Mouse (Mus musculus): Measurements from ENCODE around the gene Stx8. TPM values are rescaled to one million over a fixed set of nuclear protein-coding genes. Genes with fewer than 3 reads are reported as not detected.

The Stx8 gene
- polyA plus RNA-seq, 1 experiment, result 32.5 TPM

DNA sequence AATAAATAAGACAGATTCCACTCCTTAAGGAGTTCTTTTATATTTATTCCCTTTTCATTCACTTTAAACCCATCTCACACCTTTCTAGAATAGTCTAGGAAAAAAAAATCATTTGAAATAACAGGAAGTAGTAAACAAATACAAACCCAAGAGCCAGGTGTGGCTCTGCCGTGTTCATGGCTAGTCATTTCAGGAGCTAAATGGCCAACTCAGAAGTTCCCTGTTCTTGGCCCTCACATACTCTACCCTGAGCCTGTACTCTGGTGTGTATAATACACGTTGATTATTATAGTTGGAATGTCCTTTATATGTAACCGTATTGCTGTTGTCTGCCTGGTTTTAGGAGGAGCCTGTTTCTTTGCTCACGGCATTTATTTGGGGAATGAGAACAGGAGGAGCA lies 152.7 kb downstream of the Stx8 start:
- H3K36me3 ChIP-seq (ENCODE audit: control insufficient read depth, insufficient read depth), result no peaks in the 10 kb centered on the region
- H3K4me3 ChIP-seq, result no peak overlapping the region
- no peaks in the 10 kb centered on the region for H3K79me2 ChIP-seq (ENCODE audit: control insufficient read depth, insufficient read depth)
- H3ac ChIP-seq (ENCODE audit: control insufficient read depth, insufficient read length), result no peak overlapping the region
- no peak overlapping the region for H3K4me2 ChIP-seq (ENCODE audit: low read depth)
- no peaks in the 10 kb centered on the region for H3K27me3 ChIP-seq (ENCODE audit: control insufficient read depth, insufficient read depth, insufficient read length)
- no peak for TF ChIP-seq REST (IDR thresholded peaks at IDR 0.05; ENCODE audit: insufficient read depth, insufficient read length)
- TF ChIP-seq E2F4 (IDR thresholded peaks at IDR 0.05; ENCODE audit: insufficient read depth), result no peak
- TF ChIP-seq MYOG (IDR thresholded peaks at IDR 0.05; ENCODE audit: control insufficient read depth in 1 of 3, insufficient read depth in 1 of 3, insufficient read length in 2 of 3, low read depth in 2 of 3), result no peak
- no peak for TF ChIP-seq MAX (IDR thresholded peaks at IDR 0.05; ENCODE audit: low read depth)
- no peak for TF ChIP-seq TCF12 (IDR thresholded peaks at IDR 0.05; ENCODE audit: insufficient read depth, poor library complexity, severe bottlenecking)
- TF ChIP-seq TCF3 (IDR thresholded peaks at IDR 0.05; ENCODE audit: insufficient read length, low read depth), result no peak
- TF ChIP-seq POLR2A (IDR thresholded peaks at IDR 0.05; ENCODE audit: insufficient read length, low read depth), result no peak
- no peak for TF ChIP-seq MYOD1 (IDR thresholded peaks at IDR 0.05; ENCODE audit: control insufficient read depth in 1 of 3, insufficient read length in 2 of 3, low read depth in 2 of 3)
- TF ChIP-seq USF1 (IDR thresholded peaks at IDR 0.05; ENCODE audit: low read depth), result no peak

GRCm38 (mm10) chr11:68119136-68119535 lies 153.1 kb downstream of the Stx8 start:
- no peaks in the 10 kb centered on the region for H3K79me2 ChIP-seq (ENCODE audit: control insufficient read depth, insufficient read depth)
- no peak overlapping the region for H3ac ChIP-seq (ENCODE audit: control insufficient read depth, insufficient read length)
- H3K27me3 ChIP-seq (ENCODE audit: control insufficient read depth, insufficient read depth, insufficient read length), result no peaks in the 10 kb centered on the region
- TF ChIP-seq MYOG (IDR thresholded peaks at IDR 0.05; ENCODE audit: control insufficient read depth in 1 of 3, insufficient read depth in 1 of 3, insufficient read length in 2 of 3, low read depth in 2 of 3), result no peak
- no peak for TF ChIP-seq TCF3 (IDR thresholded peaks at IDR 0.05; ENCODE audit: insufficient read length, low read depth)
- no peak overlapping the region for H3K4me3 ChIP-seq
- H3K36me3 ChIP-seq (ENCODE audit: control insufficient read depth, insufficient read depth), result no peaks in the 10 kb centered on the region
- no peak overlapping the region for H3K4me2 ChIP-seq (ENCODE audit: low read depth)

DNA sequence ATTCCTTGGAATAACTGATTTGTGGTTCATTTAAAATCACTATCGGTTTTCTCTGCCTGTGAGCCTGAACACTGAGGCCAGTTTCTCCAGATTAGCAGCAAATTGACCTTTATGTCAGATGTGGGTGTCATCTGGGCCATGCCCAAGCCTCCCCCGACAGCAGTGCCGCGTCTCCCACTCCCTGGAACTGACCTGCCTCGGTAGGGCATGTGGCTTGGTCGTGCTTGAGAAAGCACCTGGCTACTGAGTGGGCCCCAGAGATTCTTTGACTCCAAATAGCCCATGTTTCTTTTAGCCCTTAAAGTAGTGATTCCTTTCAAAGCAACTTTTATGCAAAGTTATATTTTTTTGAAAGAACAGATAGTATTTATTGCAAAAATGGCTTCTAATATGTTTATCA lies 155.3 kb downstream of the Stx8 start:
- TF ChIP-seq E2F4 (IDR thresholded peaks at IDR 0.05; ENCODE audit: insufficient read depth), result no peak
- TF ChIP-seq POLR2AphosphoS2 (IDR thresholded peaks at IDR 0.05; ENCODE audit: insufficient read length, low read depth), result no peak
- Histone ChIP-seq H3K27me3 (ENCODE audit: control insufficient read depth, insufficient read depth, insufficient read length) (no peaks in the 10 kb centered on the region), H3K79me2 (ENCODE audit: control insufficient read depth, insufficient read depth) (no peaks in the 10 kb centered on the region), H3K4me2 (ENCODE audit: low read depth) (no peak overlapping the region), H3K4me3 (no peak overlapping the region), H3K36me3 (ENCODE audit: control insufficient read depth, insufficient read depth) (no peaks in the 10 kb centered on the region), H3ac (ENCODE audit: control insufficient read depth, insufficient read length) (no peak overlapping the region)

DNA sequence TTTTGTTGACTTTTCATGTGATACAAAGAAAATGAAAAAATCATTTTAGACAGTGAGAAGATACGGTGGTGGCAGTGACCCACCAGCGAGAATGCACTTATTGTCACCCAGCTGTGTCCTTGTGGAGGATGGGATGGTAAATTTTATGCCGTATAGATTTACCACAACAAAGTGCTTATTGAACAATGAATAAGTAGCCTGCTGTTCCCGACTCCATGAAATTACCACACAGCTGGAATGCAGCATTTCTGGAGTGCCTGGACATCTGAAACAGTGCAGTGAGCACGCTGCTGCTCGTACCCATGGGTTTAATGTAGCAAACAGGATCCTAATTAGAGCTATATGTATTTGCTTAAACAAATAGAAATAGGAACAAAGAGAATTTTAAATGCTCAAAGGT lies 155.7 kb downstream of the Stx8 start:
- Histone ChIP-seq H3K36me3 (ENCODE audit: control insufficient read depth, insufficient read depth) (no peaks in the 10 kb centered on the region), H3ac (ENCODE audit: control insufficient read depth, insufficient read length) (no peak overlapping the region), H3K4me2 (ENCODE audit: low read depth) (no peak overlapping the region), H3K27me3 (ENCODE audit: control insufficient read depth, insufficient read depth, insufficient read length) (no peaks in the 10 kb centered on the region), H3K4me3 (no peak overlapping the region), H3K79me2 (ENCODE audit: control insufficient read depth, insufficient read depth) (no peaks in the 10 kb centered on the region)
- TF ChIP-seq CEBPB (IDR thresholded peaks at IDR 0.05; ENCODE audit: insufficient read depth, poor library complexity, severe bottlenecking) (no peak), POLR2A (IDR thresholded peaks at IDR 0.05; ENCODE audit: insufficient read length, low read depth) (no peak), TCF12 (IDR thresholded peaks at IDR 0.05; ENCODE audit: insufficient read depth, poor library complexity, severe bottlenecking) (no peak), E2F4 (IDR thresholded peaks at IDR 0.05; ENCODE audit: insufficient read depth) (no peak), MYOD1 (IDR thresholded peaks at IDR 0.05; ENCODE audit: control insufficient read depth in 1 of 3, insufficient read length in 2 of 3, low read depth in 2 of 3) (no peak), MAX (IDR thresholded peaks at IDR 0.05; ENCODE audit: low read depth) (no peak), REST (IDR thresholded peaks at IDR 0.05; ENCODE audit: insufficient read depth, insufficient read length) (no peak), TCF3 (IDR thresholded peaks at IDR 0.05; ENCODE audit: insufficient read length, low read depth) (no peak), MYOG (IDR thresholded peaks at IDR 0.05; ENCODE audit: control insufficient read depth in 1 of 3, insufficient read depth in 1 of 3, insufficient read length in 2 of 3, low read depth in 2 of 3) (no peak), SRF (IDR thresholded peaks at IDR 0.05; ENCODE audit: control insufficient read depth, insufficient read length, low read depth) (no peak)

DNA sequence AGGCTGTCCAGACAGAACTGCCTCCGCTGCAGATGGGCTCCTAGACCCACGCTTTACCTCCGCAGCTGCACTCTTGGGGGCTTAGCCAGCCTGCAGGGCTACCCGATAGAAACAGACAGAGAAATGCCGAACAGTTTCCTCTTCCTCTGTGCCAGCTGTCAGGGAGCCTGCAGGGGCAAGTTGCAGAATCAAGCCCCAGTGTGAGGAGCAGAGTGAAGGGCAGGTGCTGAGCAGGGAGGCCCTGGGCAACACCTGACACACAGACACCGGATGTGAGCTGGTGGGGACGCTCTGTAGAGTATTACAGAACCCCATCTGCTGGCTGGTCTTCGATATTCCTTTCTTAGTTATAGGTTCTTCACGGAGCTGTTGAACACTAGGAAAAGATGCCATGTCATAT lies 160.1 kb downstream of the Stx8 start:
- TF ChIP-seq USF1 (IDR thresholded peaks at IDR 0.05; ENCODE audit: low read depth), result no peak
- no peak for TF ChIP-seq MAX (IDR thresholded peaks at IDR 0.05; ENCODE audit: low read depth)
- no peak for TF ChIP-seq E2F4 (IDR thresholded peaks at IDR 0.05; ENCODE audit: insufficient read depth)
- TF ChIP-seq POLR2A (IDR thresholded peaks at IDR 0.05; ENCODE audit: insufficient read length, low read depth), result no peak
- TF ChIP-seq POLR2AphosphoS2 (IDR thresholded peaks at IDR 0.05; ENCODE audit: insufficient read length, low read depth), result no peak
- no peak for TF ChIP-seq TCF12 (IDR thresholded peaks at IDR 0.05; ENCODE audit: insufficient read depth, poor library complexity, severe bottlenecking)
- no peak for TF ChIP-seq TCF3 (IDR thresholded peaks at IDR 0.05; ENCODE audit: insufficient read length, low read depth)
- TF ChIP-seq SRF (IDR thresholded peaks at IDR 0.05; ENCODE audit: control insufficient read depth, insufficient read length, low read depth), result no peak
- no peak for TF ChIP-seq CEBPB (IDR thresholded peaks at IDR 0.05; ENCODE audit: insufficient read depth, poor library complexity, severe bottlenecking)
- no peak for TF ChIP-seq MYOG (IDR thresholded peaks at IDR 0.05; ENCODE audit: control insufficient read depth in 1 of 3, insufficient read depth in 1 of 3, insufficient read length in 2 of 3, low read depth in 2 of 3)
- TF ChIP-seq MYOD1 (IDR thresholded peaks at IDR 0.05; ENCODE audit: control insufficient read depth in 1 of 3, insufficient read length in 2 of 3, low read depth in 2 of 3), result no peak
- no peak for TF ChIP-seq REST (IDR thresholded peaks at IDR 0.05; ENCODE audit: insufficient read depth, insufficient read length)

More for the DNA sequence above, 160.1 kb downstream of the Stx8 start:
- H3ac ChIP-seq (ENCODE audit: control insufficient read depth, insufficient read length), result no peak overlapping the region
- no peak overlapping the region for H3K4me2 ChIP-seq (ENCODE audit: low read depth)
- no peaks in the 10 kb centered on the region for H3K27me3 ChIP-seq (ENCODE audit: control insufficient read depth, insufficient read depth, insufficient read length)
- H3K4me3 ChIP-seq, result no peak overlapping the region
- no peaks in the 10 kb centered on the region for H3K79me2 ChIP-seq (ENCODE audit: control insufficient read depth, insufficient read depth)
- H3K36me3 ChIP-seq (ENCODE audit: control insufficient read depth, insufficient read depth), result no peaks in the 10 kb centered on the region

Measured in myocyte (in vitro differentiated cells).